Mouse (Mus musculus) kidney, embryonic 16.5 days (tissue): ENCODE results near the gene C1qtnf3. TPM values are rescaled to one million over a fixed set of nuclear protein-coding genes. Genes with fewer than 3 reads are reported as not detected.
A peak's percentile ranks its signal among the peaks of the same experiment; 100 is the strongest.

Experiments used
- ATAC-seq: fragments of 200-750 bp; cut with Nextera tagmentation; 2 replicates; pipeline ENCODE4 v1.8.0; 2017; ENCODE audit warnings: moderate TSS enrichment; ENCODE audit not compliant: low FRiP score, low TSS enrichment
- H3K27ac ChIP-seq: fragments of 300-500 bp; sonication (generic); 2 replicates; pipeline ENCODE4 v1.5.1; 2014; ENCODE audit warnings: low read length
- H3K27me3 ChIP-seq: fragments of 300-500 bp; sonication (generic); 2 replicates; pipeline ENCODE4 v1.6.1; 2014; ENCODE audit warnings: low read length, control low read depth, mixed read lengths; ENCODE audit not compliant: insufficient read depth
- H3K36me3 ChIP-seq: fragments of 300-500 bp; sonication (generic); 2 replicates; pipeline ENCODE4 v1.6.1; 2014; ENCODE audit warnings: low read length, control low read depth, mixed read lengths; ENCODE audit not compliant: insufficient read depth
- H3K4me1 ChIP-seq: fragments of 300-500 bp; sonication (generic); 2 replicates; pipeline ENCODE4 v1.6.1; 2014; ENCODE audit warnings: low read length, control low read depth, mixed read lengths; ENCODE audit not compliant: insufficient read depth
- H3K4me2 ChIP-seq: fragments of 300-500 bp; sonication (generic); replicated peaks from 2 replicates; pipeline ENCODE4 v1.6.1; 2014; ENCODE audit warnings: low read depth, low read length
- H3K4me3 ChIP-seq: fragments of 300-500 bp; sonication (generic); 2 replicates; pipeline ENCODE4 v1.5.1; 2014; ENCODE audit warnings: mild to moderate bottlenecking, low read length
- H3K9ac ChIP-seq: fragments of 300-500 bp; sonication (generic); replicated peaks from 2 replicates; pipeline ENCODE4 v1.6.1; 2014; ENCODE audit warnings: low read length
- H3K9me3 ChIP-seq: fragments of 300-500 bp; sonication (generic); 2 replicates; pipeline ENCODE4 v1.6.1; 2016; ENCODE audit warnings: low read length, control low read depth
- WGBS: fragments of 180-500 bp; shearing (Covaris S2); extraction: QIAGEN DNeasy Blood & Tissue Kit; methylation state at CpG from one replicate; pipeline ENCODE4 v1.1.7; 2014; 5-methylcytosine and 5-hydroxymethylcytosine counted together
- polyA plus RNA-seq: library from polyadenylated mRNA; unstranded; fragments of >200 nt; fragmentation: Nextera tagmentation; extraction: Ambion mirVana; gene quantifications from 2 replicates; pipeline ENCODE4 v1.2.1, GENCODE M21; 2015

C1qtnf3 gene
- 12.3 and 15.1 TPM in 2 replicates for polyA plus RNA-seq

DNA sequence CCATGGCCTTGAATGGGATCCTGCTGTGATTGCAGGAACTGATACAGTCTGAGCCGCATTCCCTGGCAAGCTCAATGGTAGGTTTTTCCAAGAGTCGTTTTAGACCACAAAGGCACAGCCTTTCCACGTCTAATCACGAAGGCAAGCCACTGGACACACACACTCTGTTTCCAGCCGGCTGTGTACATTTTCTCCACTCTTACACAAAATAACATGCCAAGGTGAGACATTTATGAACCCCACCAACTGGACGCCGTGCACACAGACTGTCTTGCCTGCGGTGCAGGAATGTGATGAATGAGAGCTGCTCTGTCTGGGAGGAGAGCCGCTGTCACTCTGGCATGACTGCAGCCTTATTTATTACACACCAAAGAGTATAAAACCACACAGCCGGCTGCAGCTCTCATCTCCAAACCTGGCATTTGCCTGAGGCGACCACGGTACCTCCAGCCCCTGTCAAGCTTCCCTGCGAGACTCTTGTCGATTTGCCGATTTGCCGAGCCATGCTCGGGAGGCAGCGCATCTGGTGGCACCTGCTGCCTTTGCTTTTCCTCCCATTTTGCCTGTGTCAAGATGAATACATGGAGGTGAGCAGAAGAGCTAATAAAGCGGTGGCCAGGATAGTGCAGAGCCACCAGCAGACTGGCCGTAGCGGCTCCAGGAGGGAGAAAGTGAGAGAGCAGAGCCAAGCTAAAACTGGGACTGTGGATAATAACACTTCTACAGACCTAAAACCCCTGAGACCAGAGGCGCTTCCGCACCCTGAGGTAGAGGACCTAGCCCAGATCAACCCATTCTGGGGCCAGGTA lies at the start of gene C1qtnf3:
Gene C1qtnf3, plus strand, starts transcription at position 382 of the 809 bp plus-strand sequence.
- WGBS: 41% methylated on average over 23 of the region's 23 CpGs
- Histone ChIP-seq H3K4me3 (peak within 1 kb of the TSS; percentile 11; the same call in 1 of the 2 replicates), H3K36me3 (no peaks in the 10 kb centered on the region), H3K27ac (peak within 1 kb of the TSS; percentile 74), H3K4me1 (peaks cover 20% of the 10 kb centered on the region), H3K4me2 (peak within 1 kb of the TSS; percentile 50), H3K27me3 (no peaks in the 10 kb centered on the region), H3K9me3 (no peaks in the 10 kb centered on the region), H3K9ac (0 out of 2 replicates have a peak within 1 kb of the TSS, but pooled peaks have one; percentile 33)
- peak; percentile 66 for ATAC-seq

GRCm38 (mm10) chr15:10902360-10902759 lies 49.8 kb upstream of the C1qtnf3 start:
- no peaks in the 10 kb centered on the region for H3K27me3 ChIP-seq
- no peak overlapping the region for H3K4me3 ChIP-seq
- no peak overlapping the region for H3K9ac ChIP-seq
- ATAC-seq: no peak
- H3K9me3 ChIP-seq: no peaks in the 10 kb centered on the region
- no peak overlapping the region for H3K4me2 ChIP-seq
- peaks cover 36% of the 10 kb centered on the region for H3K4me1 ChIP-seq
- H3K36me3 ChIP-seq: no peaks in the 10 kb centered on the region
- no peak overlapping the region for H3K27ac ChIP-seq
- WGBS: 66% methylated on average over 4 of the region's 4 CpGs

- WGBS: 83% methylated on average over 4 of the region's 4 CpGs
- Histone ChIP-seq H3K36me3 (no peaks in the 10 kb centered on the region), H3K4me3 (no peak overlapping the region), H3K4me2 (no peak overlapping the region), H3K4me1 (no peaks in the 10 kb centered on the region), H3K27ac (no peak overlapping the region), H3K9ac (no peak overlapping the region), H3K9me3 (no peaks in the 10 kb centered on the region), H3K27me3 (no peaks in the 10 kb centered on the region)
- no peak for ATAC-seq
Observed at GRCm38 (mm10) chr15:10916611-10917311, 35.4 kb upstream of the C1qtnf3 start.

GRCm38 (mm10) chr15:10917312-10917660 lies 34.8 kb upstream of the C1qtnf3 start:
- Histone ChIP-seq H3K27ac (no peak overlapping the region), H3K9ac (no peak overlapping the region), H3K4me2 (no peak overlapping the region), H3K4me3 (no peak overlapping the region), H3K4me1 (no peaks in the 10 kb centered on the region), H3K9me3 (no peaks in the 10 kb centered on the region), H3K27me3 (no peaks in the 10 kb centered on the region), H3K36me3 (no peaks in the 10 kb centered on the region)
- ATAC-seq: no peak
- WGBS: 96% methylated on average over 3 of the region's 3 CpGs

GRCm38 (mm10) chr15:10920212-10920611 lies 31.9 kb upstream of the C1qtnf3 start:
- no peak for ATAC-seq
- no peak overlapping the region for H3K27ac ChIP-seq
- H3K9ac ChIP-seq: no peak overlapping the region
- 73% methylated on average over 5 of the region's 5 CpGs for WGBS
- H3K4me1 ChIP-seq: no peaks in the 10 kb centered on the region
- no peak overlapping the region for H3K4me2 ChIP-seq
- no peaks in the 10 kb centered on the region for H3K36me3 ChIP-seq
- H3K4me3 ChIP-seq: no peak overlapping the region
- H3K9me3 ChIP-seq: no peaks in the 10 kb centered on the region
- H3K27me3 ChIP-seq: no peaks in the 10 kb centered on the region

DNA sequence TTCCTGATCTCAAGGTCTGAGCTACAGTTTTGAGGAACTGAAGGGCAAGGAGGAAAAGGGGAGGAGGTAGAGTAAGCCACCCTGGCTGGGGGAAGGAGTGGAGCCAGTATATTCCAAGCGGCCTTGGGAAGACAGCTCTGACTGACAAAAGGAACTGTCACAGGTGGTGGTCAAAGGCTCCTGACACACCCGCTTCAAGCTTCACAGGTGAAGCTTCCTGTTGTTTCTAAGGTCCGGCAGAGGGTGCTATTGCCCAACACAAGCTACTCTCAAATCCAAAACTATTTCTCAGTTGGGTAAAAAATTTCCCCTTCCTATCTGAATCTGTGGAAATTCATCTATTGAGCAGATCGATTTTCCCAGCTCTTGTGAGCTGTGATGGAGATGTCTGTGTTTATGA lies 31.1 kb upstream of the C1qtnf3 start:
- H3K27ac ChIP-seq: no peak overlapping the region
- H3K27me3 ChIP-seq: no peaks in the 10 kb centered on the region
- no peak overlapping the region for H3K4me3 ChIP-seq
- 18% methylated on average over 4 of the region's 4 CpGs for WGBS
- no peak for ATAC-seq
- no peak overlapping the region for H3K4me2 ChIP-seq
- H3K4me1 ChIP-seq: no peaks in the 10 kb centered on the region
- no peaks in the 10 kb centered on the region for H3K36me3 ChIP-seq
- H3K9me3 ChIP-seq: no peaks in the 10 kb centered on the region
- H3K9ac ChIP-seq: no peak overlapping the region

- ATAC-seq: no peak
- Histone ChIP-seq H3K27ac (no peak overlapping the region), H3K9me3 (no peaks in the 10 kb centered on the region), H3K27me3 (no peaks in the 10 kb centered on the region), H3K36me3 (no peaks in the 10 kb centered on the region), H3K9ac (no peak overlapping the region), H3K4me2 (no peak overlapping the region), H3K4me1 (no peaks in the 10 kb centered on the region), H3K4me3 (no peak overlapping the region)
Observed at GRCm38 (mm10) chr15:10922061-10922460, 30.1 kb upstream of the C1qtnf3 start.

DNA sequence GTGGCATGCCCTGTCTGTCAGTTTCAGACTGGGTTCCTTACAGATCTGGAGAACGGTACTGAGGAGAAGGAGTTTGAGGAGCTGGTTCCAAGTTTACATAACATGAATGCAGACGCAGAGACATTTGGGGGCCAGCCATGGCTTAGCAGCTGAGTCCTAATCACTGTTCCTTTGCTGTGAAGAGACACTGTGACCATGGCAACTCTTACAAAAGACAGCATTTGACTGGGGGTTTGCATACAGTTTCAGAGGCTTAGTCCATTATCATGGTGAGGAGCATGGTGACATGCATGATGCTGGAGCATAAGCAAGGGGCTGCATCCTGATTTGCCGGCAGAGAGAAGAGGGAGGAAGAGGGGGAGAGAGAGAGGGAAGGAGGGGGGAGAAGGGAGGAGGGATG lies 29.6 kb upstream of the C1qtnf3 start:
- no peak overlapping the region for H3K4me3 ChIP-seq
- H3K27me3 ChIP-seq: no peaks in the 10 kb centered on the region
- no peaks in the 10 kb centered on the region for H3K36me3 ChIP-seq
- H3K4me1 ChIP-seq: no peaks in the 10 kb centered on the region
- H3K9ac ChIP-seq: no peak overlapping the region
- ATAC-seq: no peak
- H3K9me3 ChIP-seq: no peaks in the 10 kb centered on the region
- 55% methylated on average over 3 of the region's 3 CpGs for WGBS
- H3K27ac ChIP-seq: no peak overlapping the region
- no peak overlapping the region for H3K4me2 ChIP-seq

- no peak overlapping the region for H3K4me3 ChIP-seq
- H3K4me1 ChIP-seq: no peaks in the 10 kb centered on the region
- WGBS: 67% methylated on average over 4 of the region's 4 CpGs
- ATAC-seq: no peak
- no peak overlapping the region for H3K4me2 ChIP-seq
- no peaks in the 10 kb centered on the region for H3K36me3 ChIP-seq
- H3K27me3 ChIP-seq: no peaks in the 10 kb centered on the region
- H3K27ac ChIP-seq: no peak overlapping the region
- no peaks in the 10 kb centered on the region for H3K9me3 ChIP-seq
- H3K9ac ChIP-seq: no peak overlapping the region
Observed at GRCm38 (mm10) chr15:10923076-10923995, 28.8 kb upstream of the C1qtnf3 start.
